Mouse (Mus musculus) brown adipose tissue, adult 24 weeks (tissue): ENCODE results near the gene Znrf3. TPM values are rescaled to one million over a fixed set of nuclear protein-coding genes. Genes with fewer than 3 reads are reported as not detected.

ENCODE experiments used
- H3K27ac ChIP-seq: fragments of 200-500 bp; replicated peaks from 2 replicates; pipeline ENCODE4 v1.5.1; 2012; ENCODE audit warnings: low read depth, mild to moderate bottlenecking, low read length
- H3K4me1 ChIP-seq: fragments of 200-500 bp; 2 replicates; pipeline ENCODE4 v1.6.1; 2012; ENCODE audit warnings: low read length, mixed read lengths; ENCODE audit not compliant: control insufficient read depth, insufficient read depth, insufficient read length
- H3K4me3 ChIP-seq: fragments of 200-500 bp; 2 replicates; pipeline ENCODE4 v1.5.1; 2012; ENCODE audit warnings: low read depth, mild to moderate bottlenecking, low read length, moderate library complexity; ENCODE audit not compliant: insufficient read depth
- polyA plus RNA-seq: library from polyadenylated mRNA; stranded (reverse); fragments of >200 nt; gene quantifications from 2 replicates; pipeline ENCODE4 v1.2.4, GENCODE M21; 2012; ENCODE audit not compliant: missing spikeins, insufficient read depth, insufficient read length

The Znrf3 gene
- polyA plus RNA-seq, 1 experiment: 4.5 TPM

- H3K4me3 ChIP-seq: no peak overlapping the region
- H3K27ac ChIP-seq: no peak overlapping the region
- no peaks in the 10 kb centered on the region for H3K4me1 ChIP-seq
These were observed 201.4 kb downstream of the Znrf3 start for GRCm38 (mm10) chr11:5243208-5243607.

- H3K27ac ChIP-seq: no peak overlapping the region
- no peaks in the 10 kb centered on the region for H3K4me1 ChIP-seq
- no peak overlapping the region for H3K4me3 ChIP-seq
These were observed 202.5 kb downstream of the Znrf3 start for GRCm38 (mm10) chr11:5242158-5242557.

DNA sequence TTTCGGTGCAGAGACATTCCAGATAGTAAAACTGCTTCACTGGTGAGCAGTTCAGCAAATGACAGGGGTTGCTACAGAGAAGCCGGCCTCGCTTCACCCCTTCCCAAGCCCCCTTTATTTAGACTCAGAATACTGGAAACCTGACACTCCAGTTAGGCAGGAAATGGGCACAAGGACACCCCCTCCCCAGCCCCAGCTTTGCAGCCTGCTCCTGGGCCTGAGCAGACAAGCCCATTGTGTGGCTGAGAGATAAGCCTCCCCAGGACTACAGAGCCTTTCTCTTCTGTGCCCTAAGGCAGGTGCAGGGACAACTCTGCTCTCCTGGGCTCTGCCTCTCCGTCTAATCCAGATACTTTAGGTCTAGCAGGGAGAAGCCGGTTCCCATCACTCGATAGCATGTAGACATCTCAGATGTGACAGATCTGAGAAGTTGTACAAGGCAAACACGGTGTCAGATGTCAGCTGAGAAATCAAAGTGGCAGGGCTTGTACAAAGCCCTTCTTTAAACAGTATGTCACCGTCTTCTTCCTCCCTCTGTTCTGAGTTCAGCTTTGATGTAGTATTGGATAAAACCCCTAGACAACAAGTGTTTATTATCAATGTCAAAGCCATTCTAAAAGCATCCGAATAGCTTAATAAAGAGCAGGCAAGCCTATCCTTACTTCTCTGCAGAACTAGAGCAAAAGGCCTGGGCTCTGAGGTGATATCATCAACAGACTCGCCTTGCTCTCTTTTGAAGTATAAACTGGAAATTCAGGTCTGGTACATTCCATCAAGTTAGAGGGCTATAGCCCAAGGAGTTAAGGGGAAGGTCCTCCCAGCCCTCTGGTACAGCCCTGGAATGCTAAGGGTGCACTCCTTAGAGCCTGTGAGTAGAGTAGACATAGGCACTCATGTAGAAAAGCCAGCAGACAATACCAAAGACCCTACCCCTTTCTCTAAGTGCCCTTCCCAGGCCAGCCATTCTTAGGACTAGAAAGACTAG, 204.6 kb downstream of the Znrf3 start:
- Histone ChIP-seq H3K4me1 (no peaks in the 10 kb centered on the region), H3K27ac (no peak overlapping the region), H3K4me3 (no peak overlapping the region)

Other genes starting within 250 kb of the Znrf3 start
- gene Kremen1, start 183.3 kb downstream of the Znrf3 start, polyA plus RNA-seq: 4.8 and 5.7 TPM in 2 replicates
- 47.1 and 80.4 TPM in 2 replicates for gene Xbp1, start 75.8 kb upstream of the Znrf3 start, polyA plus RNA-seq
- gene Ccdc117, start 97.3 kb upstream of the Znrf3 start, polyA plus RNA-seq: 6.7 and 15.8 TPM in 2 replicates
- not detected in 2 replicates for gene Ankrd36, start 124.8 kb upstream of the Znrf3 start, polyA plus RNA-seq